Mouse (Mus musculus) urinary bladder, postnatal 4 days (tissue): ENCODE data around the gene Jdp2.
"Not testable (repeated sequence)": the region's sequence is repeated elsewhere in the genome, so short reads cannot be mapped to it uniquely, and the experiment has no call there.

ENCODE experiments used
- DNase-seq, 2 experiments: peaks; one replicate each; pipeline ENCODE4 v3.0.0; 2021 to 2022; ENCODE audit warnings: low spot score in 2 of 2

Gene Jdp2

GRCm38 (mm10) chr12:85638541-85639325 lies 39.9 kb downstream of the Jdp2 start:
- DNase-seq: no peak

GRCm38 (mm10) chr12:85639326-85640008 lies 40.6 kb downstream of the Jdp2 start:
- DNase-seq: peak; percentile 80 to 84

GRCm38 (mm10) chr12:85640852-85641563 lies 42.2 kb downstream of the Jdp2 start:
- no peak for DNase-seq

- no peak for DNase-seq
Observed at GRCm38 (mm10) chr12:85641564-85641931, 42.7 kb downstream of the Jdp2 start.

GRCm38 (mm10) chr12:85643735-85644134 lies 44.9 kb downstream of the Jdp2 start:
- no peak for DNase-seq

GRCm38 (mm10) chr12:85645664-85646063 lies 46.8 kb downstream of the Jdp2 start:
- DNase-seq: no peak

- no peak for DNase-seq
Observed at GRCm38 (mm10) chr12:85647346-85647745, 48.5 kb downstream of the Jdp2 start.

GRCm38 (mm10) chr12:85647955-85648354 lies 49.1 kb downstream of the Jdp2 start:
- no peak for DNase-seq

- no peak for DNase-seq
Observed at GRCm38 (mm10) chr12:85659319-85659718, 60.5 kb downstream of the Jdp2 start.

GRCm38 (mm10) chr12:85660855-85661254 lies 62.0 kb downstream of the Jdp2 start:
- no peak for DNase-seq

- not testable (repeated sequence) for DNase-seq
Observed at GRCm38 (mm10) chr12:85662232-85662631, 63.4 kb downstream of the Jdp2 start.

GRCm38 (mm10) chr12:85662896-85663295 lies 64.1 kb downstream of the Jdp2 start:
- peak; percentile 57 to 77 for DNase-seq

GRCm38 (mm10) chr12:85666112-85666511 lies 67.3 kb downstream of the Jdp2 start:
- DNase-seq: no peak

GRCm38 (mm10) chr12:85667071-85667470 lies 68.2 kb downstream of the Jdp2 start:
- no peak for DNase-seq

GRCm38 (mm10) chr12:85668696-85669095 lies 69.9 kb downstream of the Jdp2 start:
- DNase-seq: no peak

- DNase-seq: no peak
Observed at GRCm38 (mm10) chr12:85670080-85670479, 71.3 kb downstream of the Jdp2 start.

GRCm38 (mm10) chr12:85673914-85674313 lies 75.1 kb downstream of the Jdp2 start:
- DNase-seq: no peak

GRCm38 (mm10) chr12:85679117-85679516 lies 80.3 kb downstream of the Jdp2 start:
- DNase-seq: no peak

GRCm38 (mm10) chr12:85679808-85680207 lies 81.0 kb downstream of the Jdp2 start:
- no peak for DNase-seq

- no peak for DNase-seq
Observed at GRCm38 (mm10) chr12:85682328-85682727, 83.5 kb downstream of the Jdp2 start.

GRCm38 (mm10) chr12:85684411-85685275 lies 85.8 kb downstream of the Jdp2 start:
- DNase-seq: peak in 1 of 2 experiments; percentile 45
